ENCODE assay signal across 23 mouse cellular contexts in genomic region chr10:121261036-121261592, GRCm38 (mm10).
A peak's percentile ranks its signal among the peaks of the same experiment; 100 is the strongest.
DNase-seq lines count a peak whose midpoint lies in the region; ATAC-seq lines count a peak whose summit lies in the region.
"Had no signal": no experiment of that assay in that cellular context is flagged by ENCODE, and none has a peak within 500 bp of the region (broad histone marks: within the 10 kb centered on the region; RNA-seq: fewer than 3 reads in every experiment).

No protein-coding gene starts in this region.

- H3K36me3 ChIP-seq in lung, embryonic 16.5 days (ENCODE audit: control insufficient read depth, insufficient read depth, low read length): no peaks in the 10 kb centered on the region
- H3K36me3 ChIP-seq in midbrain, embryonic 11.5 days (ENCODE audit: control insufficient read depth, insufficient read depth, low read length): no peaks in the 10 kb centered on the region
- H3K36me3 ChIP-seq in midbrain, embryonic 13.5 days: peaks cover 12% of the 10 kb centered on the region
- H3K36me3 ChIP-seq: embryonic facial prominence, embryonic 13.5 days; embryonic facial prominence, embryonic 15.5 days; forebrain, embryonic 10.5 days had no signal

- no peak overlapping the region for H3K27ac ChIP-seq in lung, embryonic 16.5 days (ENCODE audit: low read length)
- no peak overlapping the region for H3K27ac ChIP-seq in midbrain, embryonic 11.5 days (ENCODE audit: low read depth, low read length)
- no peak overlapping the region for H3K27ac ChIP-seq in midbrain, embryonic 13.5 days
- H3K27ac ChIP-seq: embryonic facial prominence, embryonic 13.5 days; embryonic facial prominence, embryonic 15.5 days; forebrain, embryonic 10.5 days; forebrain, embryonic 12.5 days had no signal

- H3K9me3 ChIP-seq in lung, embryonic 16.5 days (ENCODE audit: control insufficient read depth, low read length): no peaks in the 10 kb centered on the region
- no peaks in the 10 kb centered on the region for H3K9me3 ChIP-seq in midbrain, embryonic 11.5 days (ENCODE audit: control insufficient read depth, low read length)
- no peaks in the 10 kb centered on the region for H3K9me3 ChIP-seq in midbrain, embryonic 13.5 days
- H3K9me3 ChIP-seq: embryonic facial prominence, embryonic 13.5 days; embryonic facial prominence, embryonic 15.5 days; forebrain, embryonic 10.5 days; forebrain, embryonic 12.5 days had no signal

- 47% methylated on average over 6 of the region's 6 CpGs for WGBS in lung, embryonic 16.5 days
- WGBS in midbrain, embryonic 11.5 days: 94% methylated on average over 6 of the region's 6 CpGs
- WGBS in midbrain, embryonic 13.5 days: 91% methylated on average over 6 of the region's 6 CpGs

- no peaks in the 10 kb centered on the region; the same call in 1 of the 2 replicates for H3K27me3 ChIP-seq in lung, embryonic 16.5 days (ENCODE audit: control insufficient read depth, insufficient read depth, low read depth, low read length)
- H3K27me3 ChIP-seq in midbrain, embryonic 11.5 days (ENCODE audit: control insufficient read depth, insufficient read depth, low read length): no peaks in the 10 kb centered on the region
- peaks cover under 1% of the 10 kb centered on the region; the same call in 1 of the 2 replicates for H3K27me3 ChIP-seq in midbrain, embryonic 13.5 days
- H3K27me3 ChIP-seq: embryonic facial prominence, embryonic 13.5 days; embryonic facial prominence, embryonic 15.5 days had no signal

- no peak overlapping the region for H3K4me3 ChIP-seq in lung, embryonic 16.5 days (ENCODE audit: low read length)
- H3K4me3 ChIP-seq in midbrain, embryonic 11.5 days (ENCODE audit: low read depth, low read length): no peak overlapping the region
- H3K4me3 ChIP-seq in midbrain, embryonic 13.5 days (replicated peaks): no peak overlapping the region
- H3K4me3 ChIP-seq: embryonic facial prominence, embryonic 13.5 days; embryonic facial prominence, embryonic 15.5 days; erythroblast, embryonic 14.5 days; forebrain, embryonic 10.5 days; forebrain, embryonic 12.5 days had no signal

- no peak for DNase-seq in lung, postnatal 25 days (ENCODE audit: low spot score)
- DNase-seq in midbrain, embryonic 11.5 days (ENCODE audit: low spot score, missing footprints): peak; percentile 59
- DNase-seq in MEL-GATA-1-ER (ENCODE audit: extremely low read depth, low read depth): peak; percentile 88
- DNase-seq in retina, embryonic 14.5 days (ENCODE audit: low spot score): no peak
- DNase-seq: adrenal gland, adult 2 months; adrenal gland, postnatal 10 days; adrenal gland, postnatal 25 days; cerebellum, adult 11 months; cerebellum, adult 18-20 months; cerebellum, adult 8-10 months; cerebellum, adult 9-11 months; cerebellum, postnatal 14 days; cerebellum, postnatal 36 days; embryo, embryonic 11 days had no signal

- no peaks in the 10 kb centered on the region for H3K4me1 ChIP-seq in lung, embryonic 16.5 days (replicated peaks; ENCODE audit: control insufficient read depth, insufficient read depth, low read length)
- H3K4me1 ChIP-seq in midbrain, embryonic 11.5 days (ENCODE audit: control insufficient read depth, insufficient read depth, low read length): no peaks in the 10 kb centered on the region
- 0 out of 2 replicates have a peak, but pooled peaks cover 2% of the 10 kb centered on the region for H3K4me1 ChIP-seq in midbrain, embryonic 13.5 days (replicated peaks)
- H3K4me1 ChIP-seq: embryonic facial prominence, embryonic 13.5 days; forebrain, embryonic 10.5 days; forebrain, embryonic 12.5 days had no signal

- no peak overlapping the region for H3K4me2 ChIP-seq in lung, embryonic 16.5 days (ENCODE audit: low read depth, low read length)
- no peak overlapping the region for H3K4me2 ChIP-seq in midbrain, embryonic 11.5 days
- no peak overlapping the region for H3K4me2 ChIP-seq in midbrain, embryonic 13.5 days (replicated peaks)
- H3K4me2 ChIP-seq: embryonic facial prominence, embryonic 13.5 days; embryonic facial prominence, embryonic 15.5 days; forebrain, embryonic 12.5 days had no signal

- no peak overlapping the region for H3K9ac ChIP-seq in lung, embryonic 16.5 days (ENCODE audit: low read length)
- no peak overlapping the region for H3K9ac ChIP-seq in midbrain, embryonic 11.5 days (ENCODE audit: low read length)
- no peak overlapping the region for H3K9ac ChIP-seq in midbrain, embryonic 13.5 days (replicated peaks)
- H3K9ac ChIP-seq: embryonic facial prominence, embryonic 13.5 days; embryonic facial prominence, embryonic 15.5 days; forebrain, embryonic 12.5 days had no signal

- ATAC-seq in lung, embryonic 16.5 days (ENCODE audit: low read depth): peak; percentile 46
- no peak for ATAC-seq in midbrain, embryonic 11.5 days (ENCODE audit: low FRiP score)
- ATAC-seq in midbrain, embryonic 13.5 days: no peak
- ATAC-seq: forebrain, embryonic 14.5 days; forebrain, embryonic 16.5 days had no signal

Comparison
In these comparisons a context has a peak if more than half of its experiments do, and no peak if none do; other contexts are left out.
1. DNase-seq: peak in midbrain, embryonic 11.5 days (single experiment) and MEL-GATA-1-ER (single experiment); none in lung, postnatal 25 days (single experiment) and retina, embryonic 14.5 days (single experiment).